Mouse (Mus musculus) heart, postnatal 36 days (tissue): Measurements from ENCODE around the gene Ccser2. TPM values are rescaled to one million over a fixed set of nuclear protein-coding genes. Genes with fewer than 3 reads are reported as not detected.
A peak's percentile ranks its signal among the peaks of the same experiment; 100 is the strongest.

Source experiments
- DNase-seq, 2 experiments: peaks; one replicate each; pipeline ENCODE4 v3.0.0; 2021 to 2022
- intact Hi-C: fragments of 180-260 bp; cut with DNase I; formaldehyde crosslinking; loops from one replicate; pipeline ENCODE4 v1.15.1; 2025
- total RNA-seq, 2 experiments: library from RNA; stranded (reverse); gene quantifications; 2 replicates each; pipeline ENCODE4 v1.2.3; 2021

The Ccser2 gene
- total RNA-seq, 2 experiments from 2014 or later: 120 to 125 TPM

DNA sequence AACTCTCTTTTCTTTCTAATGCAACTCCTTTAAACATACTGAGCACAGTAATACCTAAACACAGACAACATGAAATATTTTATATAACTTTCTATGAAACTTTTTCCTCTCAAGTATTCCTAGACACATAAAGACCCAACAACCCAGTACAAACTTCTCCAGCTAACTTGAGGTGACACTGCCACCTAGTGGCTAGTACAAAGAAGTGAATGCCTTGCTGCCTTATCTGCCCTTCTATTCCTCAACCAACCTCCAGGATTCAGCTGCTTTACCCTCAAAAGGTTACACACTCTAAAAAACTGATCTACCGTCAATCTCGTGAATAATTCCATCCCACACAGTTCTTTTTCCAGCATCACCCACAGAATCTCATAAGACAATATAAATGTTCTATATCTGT, 16.4 kb downstream of the Ccser2 start:
- intact Hi-C loops: loop anchor here (1.0 to 2.0 kb wide), 2 partner anchors 81 to 85 kb away; no protein-coding TSS in a partner anchor
- peak; percentile 16 to 28 for DNase-seq

DNA sequence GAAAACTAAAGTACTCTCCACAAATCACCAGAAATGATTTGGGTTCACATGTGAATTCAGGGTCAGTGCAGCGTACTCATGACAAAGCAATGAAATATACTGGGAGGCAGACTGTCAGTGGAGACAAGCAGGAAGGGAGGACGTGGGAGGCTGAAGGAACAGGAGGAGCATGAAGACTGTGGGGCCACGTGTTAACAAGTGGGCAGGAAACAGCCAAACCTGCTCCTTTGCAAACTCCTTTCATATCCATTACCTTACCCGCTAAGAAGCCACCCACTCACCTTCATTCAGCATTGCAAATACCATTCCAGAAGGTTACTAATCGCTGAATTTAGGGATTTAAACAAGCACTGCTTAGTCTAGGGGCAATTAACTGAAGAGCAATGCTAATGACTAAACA, 25.9 kb downstream of the Ccser2 start:
- DNase-seq: no peak
- intact Hi-C loops: no loop called here

DNA sequence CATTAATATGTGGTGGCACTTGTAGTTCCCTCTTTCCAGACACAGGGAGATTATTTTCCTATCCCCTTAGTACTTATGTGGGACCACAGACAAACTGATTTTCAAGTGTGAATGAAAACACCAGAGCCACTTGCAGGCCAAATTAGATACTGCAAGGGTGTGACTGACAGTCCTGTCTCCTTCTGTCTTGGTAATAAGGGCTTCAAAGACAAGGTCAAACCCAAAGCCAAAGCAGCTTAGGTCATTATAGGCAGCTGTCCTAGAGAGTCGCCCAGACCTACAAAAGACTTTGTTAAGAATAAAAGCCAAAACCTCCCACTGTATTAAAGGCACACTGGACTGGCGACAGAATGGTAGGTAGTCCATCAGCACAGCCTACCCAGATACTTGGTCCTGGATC, 30.6 kb downstream of the Ccser2 start:
- DNase-seq: no peak

DNA sequence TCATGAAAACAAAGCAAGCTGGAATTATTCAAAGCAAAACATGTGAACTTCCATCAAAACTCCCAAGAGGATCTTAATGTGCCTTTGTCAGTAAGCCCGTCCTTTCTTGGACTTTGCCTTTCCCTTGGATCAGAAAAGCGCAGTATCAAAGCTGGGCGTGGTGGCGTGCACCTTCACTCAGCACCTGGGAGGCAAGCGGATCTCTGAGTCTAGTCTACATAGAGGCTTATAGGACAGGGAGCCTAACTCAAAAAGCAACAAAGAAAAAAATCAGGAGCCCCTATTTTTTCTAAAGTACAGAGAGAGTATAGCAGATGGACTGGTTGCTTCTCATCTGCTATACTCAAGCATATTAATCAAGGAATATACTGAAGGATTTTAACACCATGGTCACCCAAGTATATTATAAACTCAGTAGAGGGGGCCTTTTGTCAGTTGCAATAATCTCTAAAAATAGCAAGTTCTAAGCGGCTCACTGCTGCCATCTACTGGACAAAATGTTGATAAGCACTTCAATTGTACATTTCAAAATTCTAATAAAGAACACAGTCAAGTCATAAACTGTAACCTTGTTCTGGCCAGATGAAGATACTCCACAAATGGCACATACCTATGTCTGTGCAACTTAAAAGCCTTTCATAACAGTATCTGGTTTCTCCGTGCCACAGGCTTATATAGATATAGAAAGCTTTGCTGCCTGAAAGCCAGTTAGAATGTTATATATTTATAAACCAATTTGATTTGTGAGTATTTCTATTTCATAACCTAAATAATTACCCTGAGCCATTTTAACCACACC, 31.3 kb downstream of the Ccser2 start:
- intact Hi-C loops: loop anchor here (1.0 to 5.0 kb wide), 3 partner anchors 32 to 95 kb away; partner anchors contain the start of gene Ccser2
- peak; percentile 30 to 41 for DNase-seq

More for the DNA sequence above, 30.6 kb downstream of the Ccser2 start:
- intact Hi-C loops: loop anchor here (1.0 to 5.0 kb wide), 3 partner anchors 31 to 94 kb away; partner anchors contain the start of gene Ccser2

DNA sequence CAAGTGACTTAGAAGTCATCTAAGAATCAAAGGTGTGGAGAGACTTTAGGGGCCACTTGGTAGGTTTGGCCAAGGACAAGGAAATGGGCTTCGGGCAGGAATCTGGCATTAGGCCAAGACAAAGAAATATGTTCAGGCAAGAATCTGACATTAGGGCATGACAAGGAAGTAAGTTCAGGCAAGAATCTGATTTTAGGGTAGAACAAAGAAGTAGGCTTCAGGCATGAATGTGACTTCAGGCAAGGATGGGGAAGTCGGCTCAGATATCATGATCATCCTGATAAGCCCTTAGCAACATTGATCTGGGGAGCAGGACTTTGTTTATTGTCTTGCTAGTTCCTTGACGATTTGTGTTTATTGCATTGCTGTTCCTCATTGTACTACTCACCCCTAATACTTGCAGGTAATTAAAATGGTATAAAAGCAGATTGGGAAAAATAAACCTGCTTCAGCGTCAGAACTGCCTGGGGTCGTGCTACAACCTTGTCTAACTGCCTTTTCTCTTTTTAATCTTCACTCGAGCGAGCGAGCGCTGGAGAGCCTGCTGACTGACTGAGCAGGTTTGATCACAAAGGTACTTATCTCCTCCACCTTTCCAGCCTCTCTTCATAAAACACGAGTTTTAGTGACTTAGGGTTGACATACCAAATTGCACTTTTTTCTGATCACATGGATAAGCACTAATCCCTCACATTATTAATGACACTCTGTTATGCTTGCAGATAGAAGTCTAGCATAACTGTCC, 35.8 kb downstream of the Ccser2 start:
- intact Hi-C loops: no loop called here
- DNase-seq: no peak

DNA sequence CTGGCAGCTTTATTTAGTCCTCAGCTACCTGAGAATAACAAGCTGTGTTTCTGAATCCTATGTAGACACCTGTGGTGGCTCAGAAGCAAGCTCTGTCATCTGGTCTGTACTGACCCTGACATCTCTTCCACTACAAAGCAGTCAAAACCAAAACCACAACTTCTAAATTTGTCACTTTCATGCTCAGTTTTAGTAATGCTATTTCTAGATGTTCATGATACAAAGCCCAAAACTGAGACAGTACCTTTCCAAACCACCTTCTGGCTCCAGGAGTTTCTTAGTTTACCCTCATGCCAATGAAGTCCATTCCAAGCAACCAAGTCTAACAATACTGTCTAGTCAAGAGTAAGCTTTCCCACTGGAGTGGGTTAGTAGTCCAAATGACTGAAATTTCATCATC, 36.5 kb downstream of the Ccser2 start:
- no peak for DNase-seq
- intact Hi-C loops: no loop called here

DNA sequence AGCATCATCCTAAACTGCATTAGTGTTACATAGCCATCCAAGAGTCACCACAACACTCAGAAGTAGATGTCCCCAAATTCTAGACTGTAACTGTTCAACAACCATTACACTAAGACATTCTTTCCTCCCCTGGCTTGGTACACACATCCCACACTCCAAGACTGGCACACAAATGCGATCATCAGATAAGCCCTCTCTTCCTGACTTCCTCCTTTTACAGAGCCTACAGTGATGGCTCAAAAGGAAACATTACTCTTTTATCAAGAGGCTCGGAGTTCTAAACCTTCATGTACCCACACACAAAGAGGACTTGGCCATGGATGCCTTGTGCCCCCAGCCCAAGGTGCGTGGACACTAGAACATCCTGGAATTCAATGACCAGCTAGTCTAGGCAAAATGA, 45.2 kb downstream of the Ccser2 start:
- intact Hi-C loops: no loop called here

DNA sequence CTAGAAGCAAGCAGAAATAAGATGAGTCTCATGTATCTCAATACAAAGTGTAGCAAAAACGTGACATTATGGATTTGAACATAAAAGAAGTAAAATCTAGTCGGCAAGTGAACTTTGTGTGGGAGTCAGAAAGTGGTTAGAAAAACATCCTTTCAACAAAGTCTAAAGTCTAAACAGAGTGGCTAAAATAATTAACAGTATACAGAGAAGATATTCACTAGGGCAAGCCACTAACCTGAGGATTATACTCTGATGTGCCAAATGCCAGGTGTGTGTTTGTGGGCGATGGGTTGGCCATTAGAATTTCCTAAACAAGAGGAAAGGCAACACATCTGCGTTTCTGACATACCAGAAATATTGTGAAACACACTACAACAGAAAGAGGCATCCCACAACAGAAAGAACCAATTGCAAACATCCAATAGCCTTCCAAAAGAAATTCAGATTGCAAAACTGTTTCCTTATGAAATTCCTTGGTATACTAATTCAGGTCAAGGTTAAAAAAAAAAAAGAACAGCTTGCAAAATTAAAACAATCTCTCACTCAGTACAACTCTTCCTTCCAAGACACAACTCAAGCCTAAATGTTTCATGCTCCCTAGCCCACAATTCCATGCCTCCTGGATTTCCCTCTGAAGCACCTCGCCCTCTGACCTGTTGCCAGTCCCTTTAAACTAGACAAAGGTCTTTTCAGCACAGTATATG, 47.1 kb downstream of the Ccser2 start:
- no peak for DNase-seq
- intact Hi-C loops: no loop called here

More for the DNA sequence above, 45.2 kb downstream of the Ccser2 start:
- no peak for DNase-seq

DNA sequence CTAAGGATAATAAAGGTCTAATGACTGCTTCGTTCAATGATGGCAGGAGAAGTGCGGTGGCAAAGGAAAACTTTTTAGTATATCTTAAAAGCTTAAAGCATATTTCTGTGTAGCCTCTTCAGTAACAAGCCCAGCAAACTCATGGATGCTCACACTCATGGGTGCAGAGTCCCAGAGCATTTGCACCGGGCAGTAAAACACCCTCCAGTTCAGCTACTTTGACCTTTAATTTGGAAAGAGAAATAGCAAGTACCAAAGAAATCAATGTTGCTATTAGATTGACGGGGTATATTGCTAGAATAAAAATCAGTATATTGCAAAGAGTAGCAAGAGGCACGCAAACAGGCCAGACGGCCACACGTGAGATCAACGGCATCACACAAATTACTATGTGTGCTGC, 48.7 kb downstream of the Ccser2 start:
- no peak for DNase-seq
- intact Hi-C loops: no loop called here

DNA sequence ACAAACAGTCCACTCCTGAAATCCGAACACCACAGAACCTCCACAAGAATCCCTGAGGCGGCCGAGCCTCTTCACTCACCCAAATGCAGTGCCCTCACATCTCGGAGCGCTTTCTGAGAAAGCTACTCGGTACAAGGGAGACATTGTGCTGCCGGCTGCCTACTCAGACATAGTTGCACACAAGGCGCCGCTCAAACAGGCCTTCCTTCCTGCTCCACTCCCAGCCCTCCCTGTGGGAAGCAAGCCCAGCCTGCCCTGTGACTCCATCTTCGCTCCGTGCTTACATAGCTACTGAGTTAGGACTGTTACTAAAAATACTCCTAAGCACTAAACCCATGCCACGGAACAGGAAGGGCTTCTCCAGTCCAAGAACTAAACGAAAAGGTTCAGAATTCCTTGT, 49.4 kb downstream of the Ccser2 start:
- DNase-seq: peak; percentile 81 to 84
- intact Hi-C loops: no loop called here

DNA sequence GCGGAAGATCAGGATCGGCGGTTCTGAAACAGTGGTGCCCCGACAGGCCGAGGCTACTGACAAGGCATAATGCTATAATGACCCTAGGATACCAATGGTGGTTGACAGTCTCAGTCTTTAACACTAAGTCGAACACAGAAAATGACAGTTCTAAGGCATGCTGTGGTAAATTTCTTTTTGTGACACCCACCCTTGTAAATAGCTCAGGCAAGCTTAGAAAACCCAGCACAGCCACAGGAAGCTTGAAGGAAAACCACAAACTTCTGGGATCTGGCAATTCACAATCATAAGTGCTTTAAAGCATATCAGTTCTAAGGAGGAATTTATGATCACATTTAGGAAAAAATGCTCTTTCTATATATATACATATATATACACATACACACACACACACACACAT, 53.4 kb downstream of the Ccser2 start:
- intact Hi-C loops: no loop called here
- no peak for DNase-seq

DNA sequence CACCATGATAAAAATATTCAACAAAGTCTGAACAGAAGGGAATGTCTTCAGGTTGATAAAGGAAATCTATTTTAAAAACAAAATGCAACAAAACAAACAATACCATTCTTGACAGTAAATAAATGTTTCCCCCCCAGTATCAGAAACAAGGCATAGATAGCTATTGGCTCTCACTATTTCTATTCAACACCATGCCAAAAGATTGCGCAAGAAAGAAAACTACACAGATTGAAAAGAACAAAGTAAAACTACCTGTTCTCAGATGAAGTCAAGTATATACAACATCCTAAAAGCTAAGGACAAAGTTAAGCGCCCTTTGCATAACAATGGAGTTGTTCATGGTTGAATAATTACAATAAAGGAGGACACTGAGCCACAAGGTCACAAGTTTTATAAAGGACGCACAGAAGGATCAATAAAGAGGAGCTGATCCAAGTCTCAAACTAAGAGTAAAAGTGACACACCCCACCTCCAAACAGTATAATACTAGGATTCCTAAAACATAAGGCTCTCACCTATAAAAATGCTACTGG, 54.0 kb downstream of the Ccser2 start:
- no peak for DNase-seq
- intact Hi-C loops: no loop called here

DNA sequence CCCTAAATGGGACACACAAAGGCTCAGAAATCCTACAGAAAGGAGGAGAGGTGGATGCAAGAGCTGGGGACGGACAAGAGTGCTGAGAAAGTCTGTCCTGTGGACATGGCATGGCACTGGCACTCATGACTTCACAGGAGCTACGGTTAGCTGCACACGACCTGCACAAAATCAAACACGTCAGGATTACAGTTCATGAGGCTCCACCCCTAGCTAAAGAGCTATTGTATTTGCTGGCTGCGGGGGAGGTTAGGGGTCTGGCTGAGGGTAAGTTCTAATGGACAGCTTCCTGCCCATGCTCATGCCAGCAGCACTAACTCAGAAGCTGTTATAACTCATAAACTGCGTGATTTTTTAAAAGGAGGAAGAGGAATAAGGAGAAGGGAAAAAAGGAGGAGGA, 56.8 kb downstream of the Ccser2 start:
- DNase-seq: no peak
- intact Hi-C loops: no loop called here

DNA sequence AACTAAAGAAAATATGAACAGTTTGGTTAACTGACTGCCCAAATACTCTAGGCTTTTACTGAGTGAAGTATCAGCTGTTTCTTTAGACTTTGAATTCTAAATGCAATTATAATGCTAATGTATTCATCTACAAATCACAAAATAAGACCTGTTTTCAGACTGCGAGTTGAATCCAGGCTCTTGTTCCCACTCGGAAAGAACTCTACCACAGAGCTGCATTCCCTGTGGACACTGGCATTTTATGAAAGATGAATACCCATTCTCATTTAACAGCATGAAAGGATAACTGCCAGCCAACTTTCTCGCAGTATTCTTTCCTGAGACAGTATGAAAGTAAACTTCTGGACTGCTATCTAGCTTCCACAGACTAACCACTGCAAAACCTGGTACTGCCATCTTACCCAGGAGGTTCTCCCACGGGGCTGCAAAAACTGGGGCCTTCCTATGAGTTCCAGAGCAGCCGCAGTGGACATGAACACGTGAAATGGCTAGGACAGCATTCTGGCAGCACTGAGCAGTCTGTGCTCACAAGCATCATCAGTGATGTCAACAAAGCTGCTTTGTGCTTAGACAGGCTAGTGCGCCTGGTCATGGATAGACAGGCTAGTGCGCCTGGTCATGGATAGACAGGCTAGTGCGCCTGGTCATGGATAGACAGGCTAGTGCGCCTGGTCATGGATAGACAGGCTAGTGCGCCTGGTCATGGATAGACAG, 62.6 kb downstream of the Ccser2 start:
- intact Hi-C loops: no loop called here

DNA sequence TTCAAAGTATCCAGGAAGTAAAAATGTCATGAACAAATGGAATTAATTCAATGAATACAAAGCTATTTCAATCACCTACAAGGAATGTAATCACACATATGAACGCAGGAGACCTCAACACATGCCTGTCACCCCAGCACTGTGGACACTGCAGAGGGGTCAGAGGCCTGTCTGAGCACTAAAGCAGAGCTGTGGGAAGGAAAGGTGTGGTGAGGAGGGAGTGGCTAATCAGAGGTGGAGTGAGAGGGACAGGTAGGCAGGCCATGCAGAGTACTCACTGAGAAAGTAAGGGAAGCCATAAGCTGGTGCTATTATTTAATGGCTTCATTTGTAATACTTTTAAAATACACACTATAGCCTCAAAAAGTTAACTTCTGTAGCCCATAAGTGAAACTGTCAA, 64.4 kb downstream of the Ccser2 start:
- DNase-seq: no peak
- intact Hi-C loops: no loop called here

More for the DNA sequence above, 62.6 kb downstream of the Ccser2 start:
- DNase-seq: no peak

DNA sequence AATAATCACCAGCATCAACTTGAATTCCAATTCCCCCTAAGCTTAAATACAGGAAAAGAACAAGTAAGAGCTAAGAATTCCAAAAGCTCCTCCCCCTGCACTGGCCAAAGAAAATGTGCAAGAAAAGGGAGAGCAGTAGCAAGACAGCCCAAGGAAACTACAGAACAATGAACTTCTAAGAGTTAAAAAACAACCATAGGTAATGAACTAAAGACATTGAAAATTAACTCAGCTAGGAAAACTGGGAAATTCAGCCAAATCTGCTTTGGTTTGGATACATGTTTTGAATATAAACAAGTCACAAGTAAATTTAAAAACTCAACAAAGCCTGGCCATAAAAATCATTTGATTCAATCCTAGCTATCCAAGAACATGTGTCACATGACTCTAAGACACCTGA, 67.7 kb downstream of the Ccser2 start:
- intact Hi-C loops: no loop called here

DNA sequence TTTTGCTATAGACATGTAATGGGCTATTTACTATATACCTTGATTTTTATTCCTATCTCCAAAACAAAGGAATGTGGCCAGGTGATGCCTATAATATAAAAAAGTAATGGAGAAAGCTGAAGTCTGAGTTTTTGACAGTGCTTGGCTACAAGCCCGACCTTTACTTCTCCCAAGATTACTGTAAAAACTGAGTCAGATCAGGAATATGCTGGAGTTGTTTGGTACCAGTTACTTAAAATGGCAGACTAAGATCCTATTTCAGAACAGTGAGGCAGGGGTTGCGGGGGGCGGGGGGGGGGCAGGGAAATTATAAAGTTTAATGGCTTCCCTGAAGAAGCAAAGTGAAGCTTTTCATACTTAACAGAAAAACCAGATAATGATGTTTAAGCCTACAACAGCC, 73.9 kb downstream of the Ccser2 start:
- DNase-seq: no peak
- intact Hi-C loops: loop anchor here (10.0 kb wide), 1 partner anchor 230 kb away; no protein-coding TSS in a partner anchor

More for the DNA sequence above, 67.7 kb downstream of the Ccser2 start:
- no peak for DNase-seq

DNA sequence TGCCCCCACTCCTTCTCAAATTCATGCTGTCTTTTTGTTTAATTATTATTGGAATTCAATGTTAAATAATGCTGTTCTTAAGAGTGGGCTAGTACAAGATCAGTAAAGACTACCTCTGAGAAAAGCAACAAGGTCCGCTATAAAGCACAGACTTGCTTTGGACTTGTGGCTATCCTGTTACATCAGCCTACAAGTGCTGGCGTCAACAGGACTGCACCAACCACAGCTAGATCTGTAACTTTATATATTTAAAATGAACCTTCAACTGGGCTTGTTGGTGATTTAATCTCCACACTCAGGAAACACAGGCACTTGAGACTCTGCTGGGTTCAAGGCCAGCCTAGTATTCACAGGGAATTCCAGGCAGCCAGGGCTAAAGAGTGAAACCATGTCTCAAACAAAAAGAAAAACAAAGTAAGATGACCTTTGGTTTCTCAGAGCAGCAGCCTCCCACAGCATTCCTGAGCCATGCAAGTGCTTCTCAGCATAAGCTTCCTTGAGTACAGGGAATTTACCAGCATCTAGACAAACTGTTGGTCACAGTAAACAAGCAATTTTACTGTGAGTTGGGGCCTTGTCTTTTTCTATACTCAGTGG, 75.7 kb downstream of the Ccser2 start:
- intact Hi-C loops: loop anchor here (10.0 kb wide), 1 partner anchor 232 kb away; no protein-coding TSS in a partner anchor
- DNase-seq: no peak

DNA sequence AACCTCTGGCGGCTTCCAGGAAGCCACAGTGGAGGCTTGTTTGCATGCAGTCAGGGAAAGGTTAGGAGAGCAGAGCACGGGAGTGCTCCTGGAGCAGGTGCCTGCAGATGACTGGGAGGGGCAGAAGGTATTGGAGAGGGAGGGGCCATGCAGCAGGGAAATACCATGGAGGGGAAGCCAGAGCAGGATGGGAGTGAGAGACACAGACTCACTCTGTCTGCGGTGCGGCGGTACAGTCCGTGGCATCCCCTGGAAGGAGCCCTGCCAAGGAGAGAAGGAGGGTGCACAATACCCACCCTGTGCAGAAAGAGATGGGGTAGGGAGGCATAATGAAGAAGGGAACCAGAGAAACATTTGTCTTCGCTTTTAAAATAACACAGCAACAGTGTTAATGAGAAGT, 78.4 kb downstream of the Ccser2 start:
- intact Hi-C loops: loop anchor here (10.0 kb wide), 1 partner anchor 235 kb away; no protein-coding TSS in a partner anchor
- DNase-seq: no peak

DNA sequence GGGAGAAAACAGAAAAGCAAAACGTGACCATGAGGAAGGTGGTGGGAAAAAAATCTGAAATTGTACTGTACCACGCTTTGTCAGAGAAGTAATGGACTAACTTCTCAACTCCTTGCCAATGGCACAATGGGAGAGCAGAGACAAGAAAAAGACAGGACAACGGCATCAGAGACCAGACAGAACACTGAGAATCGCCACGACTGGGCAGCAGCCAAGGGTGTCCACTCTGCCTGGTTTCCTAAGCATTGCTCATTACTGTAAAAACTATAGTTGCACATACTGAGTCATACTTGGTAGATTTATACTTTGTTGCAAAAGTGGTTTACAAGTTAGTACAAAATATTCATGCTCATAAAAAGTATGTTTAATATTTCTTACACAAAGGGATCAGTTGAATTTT, 82.9 kb downstream of the Ccser2 start:
- no peak for DNase-seq
- intact Hi-C loops: no loop called here
